Mouse (Mus musculus): ENCODE measurements at regions not wholly inside any gene's neighbourhood (a gene's known extent, or its start where the extent isn't known, plus 50 kb on each side); places are given as distances from the start of the nearest gene placed in this dataset.
A peak's percentile ranks its signal among the peaks of the same experiment; 100 is the strongest.

DNA sequence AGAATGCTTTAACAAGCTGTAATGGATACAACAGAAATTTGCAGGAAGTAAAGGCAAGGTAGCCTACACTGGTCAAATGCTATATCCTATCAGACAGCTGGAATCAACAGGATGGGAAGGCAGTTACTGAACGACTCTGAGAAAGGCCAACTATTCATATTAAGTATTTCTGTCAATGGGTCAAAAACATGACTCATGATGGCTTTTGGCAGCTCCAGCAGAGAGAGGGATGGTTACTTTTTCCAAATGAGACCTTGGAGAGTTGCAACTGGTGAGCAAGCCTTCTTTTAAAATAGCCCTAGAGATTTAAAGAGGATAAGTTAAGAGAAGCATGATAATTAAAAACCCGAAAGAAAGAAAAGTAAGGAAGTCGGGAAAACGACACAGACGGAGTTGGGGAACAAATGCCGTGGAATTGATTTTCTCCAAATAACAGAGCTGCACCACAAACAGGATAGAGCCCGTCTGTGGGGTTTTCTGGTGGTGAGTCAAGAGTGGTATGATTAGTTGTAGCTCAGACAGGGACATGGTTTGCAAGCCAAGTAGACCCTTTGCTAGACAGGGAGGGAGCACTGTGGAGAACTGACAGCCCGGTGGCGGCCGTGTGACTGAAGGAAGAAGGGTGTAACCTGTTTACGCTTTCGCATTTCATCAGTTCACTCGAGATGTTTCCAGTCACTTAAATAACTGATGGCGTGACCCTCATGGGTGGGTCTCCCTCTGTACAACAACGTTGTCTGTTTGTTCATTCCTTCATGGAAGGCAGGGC lies 3638.1 kb upstream of the Gm7489 start:
- DNase-seq (ENCODE audit: low spot score), result no peak

DNA sequence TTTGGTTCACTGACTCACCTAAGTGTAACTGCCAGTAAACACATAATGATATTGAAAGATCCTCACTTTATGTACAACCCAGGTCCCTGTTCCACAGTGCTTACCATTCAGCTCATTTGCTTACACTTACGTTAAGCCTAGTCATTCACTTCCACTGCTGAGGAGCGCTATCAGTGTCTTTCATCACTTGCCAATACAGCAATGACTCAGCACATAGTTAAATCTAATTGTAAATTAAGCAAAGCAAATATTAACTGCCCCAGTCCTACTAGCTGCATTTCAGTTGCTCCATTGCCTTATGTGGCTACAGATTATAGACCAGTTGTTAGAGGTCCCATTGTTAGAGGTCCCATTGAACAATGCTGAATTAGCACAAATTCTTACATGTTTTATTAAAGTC lies 3624.6 kb upstream of the Gm7489 start:
- no peak for DNase-seq (ENCODE audit: low spot score)

DNA sequence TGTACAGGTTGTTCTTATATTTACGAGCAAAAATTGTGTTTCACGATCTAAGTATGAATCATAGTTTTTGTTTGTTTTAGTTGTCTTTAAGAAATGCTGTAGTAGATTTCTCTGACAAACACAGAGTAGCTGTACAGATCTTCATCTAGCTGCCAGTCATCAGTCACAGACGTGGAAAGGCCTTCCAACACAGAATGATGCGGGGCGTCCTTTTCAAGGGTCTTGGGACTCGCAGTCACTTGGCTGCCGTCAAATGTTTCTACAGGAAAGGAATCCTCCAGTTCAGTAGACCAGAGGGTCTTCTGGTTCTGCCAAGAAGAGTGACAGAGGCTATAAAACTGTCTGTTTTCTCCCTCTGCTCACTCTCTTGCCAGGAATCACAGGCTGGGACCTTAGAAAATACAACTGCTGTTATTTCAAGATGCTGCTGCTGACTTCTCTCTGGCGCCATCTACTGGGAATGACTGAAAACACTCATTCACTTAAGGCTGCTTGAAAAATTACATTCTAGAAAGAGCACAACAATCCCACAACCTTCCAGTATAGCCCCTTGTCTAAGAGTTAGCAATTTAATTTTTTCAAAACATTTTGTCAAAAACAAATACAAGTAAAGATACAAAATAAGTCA lies 3623.3 kb upstream of the Gm7489 start:
- DNase-seq (ENCODE audit: low spot score), result peak; percentile 86

DNA sequence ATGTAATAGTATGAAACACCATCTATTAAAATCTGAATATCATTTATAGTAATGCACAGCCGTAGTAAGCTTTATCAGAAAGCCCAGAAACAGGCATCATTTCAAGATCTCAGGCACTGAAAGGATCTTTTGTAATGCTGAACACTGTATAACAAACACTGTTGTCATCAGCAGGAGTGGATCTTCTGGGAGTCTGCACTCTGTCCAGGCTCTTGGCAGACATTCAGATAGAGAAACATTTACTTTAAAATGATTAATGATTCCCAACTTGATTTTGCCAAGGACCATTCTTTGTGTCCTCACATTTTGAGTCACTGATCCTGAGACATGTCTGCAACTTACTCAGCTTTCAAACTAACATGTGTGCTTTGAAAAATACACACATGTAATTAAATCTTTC lies 3617.2 kb upstream of the Gm7489 start:
- no peak for DNase-seq (ENCODE audit: low spot score)

DNA sequence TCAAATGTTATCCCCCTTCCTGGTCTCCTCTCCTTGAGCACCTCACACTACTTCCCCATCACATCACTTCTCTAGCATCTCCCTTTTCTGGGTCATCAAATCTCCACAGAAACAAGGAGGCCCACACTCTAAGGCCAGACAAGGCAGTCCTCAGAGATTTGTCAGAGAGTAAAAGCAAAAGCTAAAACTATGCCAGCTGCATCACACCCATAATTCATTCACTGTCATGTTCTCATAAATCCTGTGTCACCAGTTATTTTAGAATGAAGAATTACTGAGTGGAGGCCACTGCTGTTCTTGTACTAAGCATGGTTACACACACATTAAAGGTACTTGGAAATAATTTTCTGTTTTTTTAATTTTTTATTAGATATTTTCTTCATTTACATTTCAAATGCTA lies 3613.1 kb upstream of the Gm7489 start:
- DNase-seq (ENCODE audit: low spot score), result no peak

DNA sequence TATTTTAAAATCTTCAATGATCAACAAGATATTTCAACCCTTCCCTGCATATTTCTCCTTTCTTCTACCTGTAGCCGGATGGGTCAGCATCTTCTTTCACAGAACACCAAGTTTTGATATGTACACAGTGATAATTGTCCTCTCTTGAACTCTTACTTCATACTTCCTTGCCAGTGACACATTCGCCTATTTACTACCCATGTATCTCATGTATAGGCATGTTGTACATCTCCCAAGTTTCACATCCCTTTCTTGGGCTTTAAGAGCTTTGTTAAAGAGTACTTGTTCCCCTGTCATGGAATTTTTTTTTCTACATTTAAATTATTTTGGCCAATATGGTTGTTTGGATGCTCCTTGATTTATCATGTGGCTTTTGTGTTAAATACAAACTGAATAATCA lies 3602.1 kb upstream of the Gm7489 start:
- DNase-seq (ENCODE audit: low spot score), result no peak

DNA sequence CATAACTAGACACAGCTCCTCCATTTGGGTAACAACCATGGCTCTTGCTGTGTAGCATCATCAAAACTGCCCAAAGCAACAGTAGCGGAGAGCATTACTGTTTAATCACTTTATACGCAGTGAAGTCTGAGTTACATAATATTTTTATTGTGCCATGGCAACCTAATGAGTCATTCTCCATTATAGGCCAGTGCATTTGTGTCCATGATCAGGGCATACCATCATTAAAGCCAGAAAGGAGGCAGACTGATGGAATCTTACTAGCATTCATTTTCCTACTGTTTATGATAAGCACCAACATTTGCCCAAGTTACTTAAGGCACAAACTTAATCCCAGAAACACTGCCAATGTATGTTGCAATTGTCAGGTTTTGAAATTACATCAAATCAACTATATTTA lies 3601.2 kb upstream of the Gm7489 start:
- DNase-seq (ENCODE audit: low spot score), result no peak

DNA sequence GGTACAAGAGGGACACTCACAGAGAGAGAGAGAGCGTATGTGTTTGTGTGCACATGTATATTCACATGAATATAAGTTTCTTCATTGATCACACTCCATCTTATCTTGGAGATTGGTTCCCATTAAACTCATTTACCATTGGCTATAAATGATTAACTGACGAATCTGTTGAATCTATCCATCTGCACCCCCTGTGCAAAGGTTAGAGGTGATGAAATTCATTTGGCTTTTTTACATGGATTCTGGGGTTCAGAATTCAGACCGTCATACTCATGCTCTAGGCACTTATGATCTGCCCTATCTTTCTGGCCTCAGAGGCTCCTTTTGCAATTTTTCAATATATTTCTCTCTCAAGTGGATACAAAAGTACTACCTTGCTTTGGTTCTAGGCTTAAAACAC lies 3582.9 kb upstream of the Gm7489 start:
- no peak for DNase-seq (ENCODE audit: low spot score)

DNA sequence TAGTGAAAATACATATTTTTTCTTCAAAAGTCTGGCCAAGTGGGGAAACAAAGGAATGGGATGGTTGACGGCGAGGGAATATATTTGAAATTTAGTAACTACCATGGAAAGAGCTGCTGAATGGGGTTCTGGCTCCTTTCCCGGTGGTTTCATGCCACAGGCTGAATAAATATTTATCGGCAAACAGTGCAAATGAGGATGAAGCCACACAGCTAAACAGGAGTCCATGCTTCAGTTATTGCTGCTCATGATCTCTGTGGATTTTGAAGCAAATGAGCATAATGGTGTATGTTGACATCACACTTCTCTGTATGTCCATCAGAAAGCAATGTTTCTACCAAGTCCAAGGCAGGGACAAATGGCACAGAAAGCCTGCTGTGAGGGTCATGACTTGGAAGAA lies 3580.6 kb upstream of the Gm7489 start:
- no peak for DNase-seq (ENCODE audit: low spot score)

DNA sequence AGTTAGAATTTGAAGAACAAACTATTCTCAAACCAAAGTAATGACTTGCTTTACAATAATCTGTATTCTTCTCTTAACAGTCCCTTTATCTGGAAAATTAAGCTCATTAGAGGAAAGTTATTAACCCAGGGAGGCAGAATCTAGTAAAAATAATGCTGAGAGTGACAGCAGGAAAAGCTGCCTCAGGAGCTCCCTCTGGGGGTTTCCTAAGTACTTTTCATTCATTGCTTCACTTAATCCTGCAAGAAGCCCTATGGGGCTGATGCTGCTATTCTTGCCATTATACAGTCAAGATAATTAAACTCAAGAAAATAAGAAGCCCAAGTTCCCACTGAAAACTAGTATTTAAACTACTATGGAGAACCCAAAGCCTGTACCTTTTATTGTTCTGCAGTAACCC lies 3563.9 kb upstream of the Gm7489 start:
- no peak for DNase-seq (ENCODE audit: low spot score)

DNA sequence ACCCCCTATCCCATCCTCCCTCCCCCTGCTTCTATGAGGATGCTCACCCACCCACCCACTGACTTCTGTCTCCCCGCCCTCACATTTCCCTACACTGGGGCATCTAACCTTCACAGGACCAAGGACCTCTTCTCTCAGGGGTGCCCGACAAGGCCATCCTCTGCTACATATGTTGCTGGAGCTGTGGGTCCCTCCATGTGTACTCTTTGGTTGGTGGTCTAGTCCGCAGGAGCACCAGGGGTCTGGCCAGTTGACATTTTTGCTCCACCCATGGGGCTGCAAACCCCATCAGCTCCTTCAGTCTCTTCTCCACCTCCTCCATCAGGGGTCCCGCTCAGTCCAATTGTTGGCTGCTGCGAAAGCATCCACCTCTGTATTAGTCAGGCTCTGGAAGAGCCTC lies 3539.2 kb upstream of the Gm7489 start:
- no peak for DNase-seq (ENCODE audit: low spot score)

DNA sequence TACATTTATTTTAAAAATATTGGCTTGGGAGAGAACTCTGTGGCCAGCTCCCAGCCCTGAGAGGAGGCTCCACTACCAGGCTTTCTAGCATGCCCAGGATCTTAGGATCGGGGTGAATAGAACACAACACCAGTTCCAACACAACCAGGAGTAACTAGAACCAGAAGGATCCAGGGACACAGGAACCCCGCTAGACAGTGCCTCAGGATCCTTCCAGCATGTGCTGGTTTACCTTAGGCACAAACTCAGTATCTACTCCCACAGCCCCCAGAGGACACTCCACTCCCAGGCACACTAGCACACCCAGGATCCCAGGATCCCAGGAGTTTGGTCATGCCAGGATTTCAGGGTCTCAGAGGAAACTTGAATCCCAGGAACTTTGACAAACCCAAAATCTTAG lies 3537.8 kb upstream of the Gm7489 start:
- no peak for DNase-seq (ENCODE audit: low spot score)

DNA sequence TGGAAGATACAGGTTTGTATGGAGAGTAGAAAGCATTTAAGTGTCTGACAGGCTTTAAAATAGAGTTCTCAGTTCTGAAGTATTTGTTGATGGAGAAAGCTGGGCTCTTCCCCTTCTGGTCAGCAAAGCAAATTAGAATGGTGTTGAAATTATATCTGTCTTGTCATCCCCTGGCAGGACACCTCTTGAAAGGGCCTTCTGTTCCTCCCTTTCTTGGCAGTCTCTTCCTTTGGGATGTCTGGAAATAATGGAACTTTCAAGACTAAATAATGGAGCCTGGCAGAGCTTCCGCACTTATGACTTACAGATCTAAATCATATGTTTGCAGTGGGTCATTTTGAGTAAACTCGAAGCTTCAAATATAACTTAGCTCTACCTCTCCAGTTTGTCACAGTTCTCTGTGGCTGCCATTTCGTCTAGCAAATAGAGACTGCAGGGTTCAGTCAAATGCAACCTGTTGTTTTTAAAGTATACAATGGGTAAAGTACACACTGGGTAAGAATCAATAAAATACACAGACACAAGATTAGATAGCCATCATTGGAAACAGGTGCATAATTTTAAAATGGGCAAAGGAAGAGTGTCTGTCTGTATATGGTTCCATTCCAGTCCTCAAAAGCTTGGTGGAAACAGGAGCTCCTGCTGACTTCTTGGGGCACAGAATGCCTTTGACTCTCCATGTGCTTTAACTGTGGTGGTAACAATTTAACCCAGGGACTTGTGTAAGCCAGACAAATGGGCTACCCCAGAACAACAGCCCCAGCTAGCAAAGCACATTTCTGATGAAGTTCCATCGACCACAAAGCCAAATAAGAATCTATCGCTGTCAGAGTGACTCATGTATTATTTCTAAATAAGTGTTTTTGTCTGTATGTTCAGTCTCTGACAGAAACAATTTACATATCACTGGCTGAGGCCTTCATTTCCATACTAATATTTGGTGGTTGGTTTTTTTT lies 3524.4 kb upstream of the Gm7489 start:
- no peak for DNase-seq (ENCODE audit: low spot score)

DNA sequence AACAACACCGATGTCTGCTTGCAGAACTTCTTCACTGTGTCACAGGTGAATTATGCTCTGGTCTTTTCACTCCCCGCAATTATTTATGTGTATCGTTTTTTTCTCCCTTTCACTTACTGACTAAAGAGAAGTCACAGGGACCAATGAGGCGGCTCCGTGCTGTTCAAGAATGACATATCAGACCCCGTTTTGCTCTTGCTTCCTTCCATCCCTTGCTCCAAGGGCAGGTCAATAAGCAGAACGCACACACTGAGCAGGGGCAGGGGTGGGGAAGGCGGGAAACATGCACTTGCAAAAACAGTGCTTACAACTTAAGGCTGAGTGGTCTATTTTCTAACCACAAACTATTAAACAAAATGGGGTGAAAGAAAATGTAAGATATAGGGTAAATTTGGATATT lies 3523.4 kb upstream of the Gm7489 start:
- DNase-seq (ENCODE audit: low spot score), result no peak

DNA sequence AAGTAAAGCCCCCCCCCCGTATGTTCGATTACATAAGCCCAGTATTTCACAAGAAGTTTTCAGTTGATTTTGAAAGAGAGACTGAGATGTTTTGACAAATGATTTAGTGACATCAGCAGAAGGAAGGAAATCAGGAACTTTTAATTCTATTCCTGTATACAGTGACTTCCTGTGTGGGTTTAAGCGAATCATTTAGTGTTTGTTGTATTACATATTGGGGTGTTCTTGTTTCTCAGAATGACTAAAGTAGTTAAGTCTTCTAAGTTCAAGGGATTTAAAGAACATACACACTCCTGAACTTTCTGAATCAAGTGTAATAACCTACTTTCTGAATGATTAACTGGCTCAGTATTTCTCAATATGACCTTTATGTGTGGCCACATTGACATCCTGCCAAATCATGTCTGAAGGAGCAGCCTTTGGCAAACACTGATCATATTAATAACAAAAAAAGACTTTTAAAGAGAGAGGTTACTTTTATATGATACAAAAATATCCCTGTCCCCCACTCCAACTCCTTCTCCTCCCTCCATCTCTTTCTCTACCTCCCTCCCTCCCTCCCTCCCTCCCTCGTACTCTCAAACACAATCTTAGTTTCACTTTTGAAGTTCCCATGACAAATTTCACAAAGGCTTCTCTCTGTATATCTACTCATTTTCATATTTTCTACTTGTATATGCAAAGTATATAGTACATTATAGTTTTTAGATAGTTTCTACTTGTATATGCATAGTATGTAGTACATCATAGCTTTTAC lies 3522.8 kb upstream of the Gm7489 start:
- no peak for DNase-seq (ENCODE audit: low spot score)

DNA sequence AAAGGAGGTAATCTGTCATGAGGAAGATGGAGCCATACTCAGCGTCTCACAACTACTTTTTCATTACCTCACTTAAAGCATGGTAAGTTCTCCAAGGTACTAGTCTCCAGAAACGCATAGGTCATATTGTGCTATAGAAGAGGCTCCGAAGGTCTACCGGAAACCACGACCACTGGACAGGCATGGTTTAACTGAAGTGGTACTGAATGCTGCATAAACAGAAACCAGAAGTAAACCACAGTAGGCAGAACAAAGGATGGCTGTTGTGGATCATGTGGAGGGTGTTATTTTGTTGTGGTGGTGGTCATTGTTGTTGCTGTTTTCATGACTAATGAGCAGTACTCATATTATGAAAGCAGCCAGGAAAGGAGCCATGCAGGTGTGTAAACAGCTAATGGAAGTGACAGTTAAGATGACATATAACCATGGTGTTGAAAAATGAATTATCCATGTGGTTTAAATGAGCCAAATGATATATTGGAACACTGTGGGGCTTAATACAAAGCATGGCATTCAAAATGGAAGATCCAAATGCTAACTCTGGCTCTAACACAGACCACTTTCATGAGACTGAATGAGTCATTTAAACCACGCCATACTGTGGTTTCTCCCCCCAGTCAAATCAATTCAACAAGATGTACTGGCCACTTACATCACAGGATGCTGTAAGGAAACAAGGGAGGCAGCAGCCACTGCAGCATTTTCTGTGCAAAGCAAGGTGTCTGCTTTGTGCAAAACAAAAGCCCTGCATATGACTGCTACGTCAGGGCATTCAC lies 3484.5 kb upstream of the Gm7489 start:
- DNase-seq (ENCODE audit: low spot score), result no peak

DNA sequence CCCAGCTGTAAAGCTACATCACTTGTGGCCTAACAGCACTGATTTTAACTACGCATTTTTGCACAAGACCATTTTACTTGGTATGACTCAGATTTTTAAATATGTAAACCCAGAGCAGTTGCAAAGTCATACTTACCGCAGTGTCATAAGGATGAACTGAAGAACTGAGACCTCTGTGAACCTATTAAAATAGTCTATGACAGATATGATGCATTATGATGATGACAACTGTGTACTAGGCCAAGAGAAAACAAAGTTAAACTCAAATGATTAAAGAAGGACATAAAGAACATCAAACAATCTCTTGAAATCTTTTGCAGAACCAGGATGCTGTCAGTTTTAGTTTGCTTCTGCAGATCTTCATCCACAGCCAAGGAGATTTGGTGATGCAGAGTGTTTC lies 3483.3 kb upstream of the Gm7489 start:
- DNase-seq (ENCODE audit: low spot score), result no peak

DNA sequence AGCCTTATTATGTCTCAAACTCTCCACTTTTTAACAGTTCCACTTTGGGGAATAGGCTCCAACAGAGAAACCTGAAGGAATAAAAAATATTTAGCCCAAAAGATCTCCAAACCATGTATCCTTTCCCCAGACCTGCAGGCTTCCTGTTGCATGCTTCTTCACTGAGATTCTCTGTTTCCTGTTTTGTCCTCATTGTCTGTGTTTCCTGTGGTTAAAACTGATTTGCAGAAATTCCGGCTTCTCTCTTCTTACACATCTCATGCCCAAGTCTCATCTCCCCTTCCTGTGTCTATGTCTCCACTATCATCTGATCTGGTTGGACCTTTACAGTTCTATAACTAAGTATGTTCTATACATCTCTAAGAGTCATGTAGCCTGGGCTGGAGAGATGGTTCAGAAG lies 3482.2 kb upstream of the Gm7489 start:
- DNase-seq (ENCODE audit: low spot score), result no peak

DNA sequence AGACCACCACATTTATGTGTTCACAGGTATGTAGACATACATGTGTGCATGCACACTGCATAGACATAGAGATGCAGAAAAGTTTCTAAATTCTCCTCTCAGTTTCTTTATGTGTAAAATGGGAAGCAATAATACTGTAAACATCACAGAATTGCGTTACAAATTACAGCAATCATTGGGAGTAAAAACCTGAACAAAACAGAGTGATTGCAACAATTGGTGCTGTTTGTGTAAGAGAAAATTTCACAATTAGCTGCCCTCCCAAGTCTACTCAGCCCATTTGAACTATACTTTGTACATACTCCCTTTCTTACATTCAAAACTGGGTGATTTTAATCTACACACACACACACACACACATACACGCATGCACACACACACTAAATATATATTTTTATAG lies 3480.8 kb upstream of the Gm7489 start:
- DNase-seq (ENCODE audit: low spot score), result no peak

DNA sequence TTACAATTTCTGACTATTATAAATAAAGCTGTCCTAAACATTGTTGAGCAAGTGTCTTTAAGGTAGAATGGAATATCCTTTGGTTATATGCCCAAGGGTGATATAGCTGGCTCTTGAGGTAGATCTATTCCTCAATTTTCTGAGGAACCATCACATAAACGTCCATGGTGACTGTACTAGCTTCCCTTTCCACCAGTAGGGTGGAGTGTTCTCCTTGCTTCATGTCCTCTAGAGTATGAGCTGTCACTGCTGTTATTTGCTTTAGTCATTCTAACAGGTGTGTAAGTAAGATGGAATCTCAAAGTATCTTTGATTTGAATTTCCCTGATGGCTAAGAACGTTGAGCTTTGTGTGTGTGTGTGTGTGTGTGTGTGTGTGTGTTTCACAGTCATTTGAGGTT lies 3475.7 kb upstream of the Gm7489 start:
- DNase-seq (ENCODE audit: low spot score), result no peak

DNA sequence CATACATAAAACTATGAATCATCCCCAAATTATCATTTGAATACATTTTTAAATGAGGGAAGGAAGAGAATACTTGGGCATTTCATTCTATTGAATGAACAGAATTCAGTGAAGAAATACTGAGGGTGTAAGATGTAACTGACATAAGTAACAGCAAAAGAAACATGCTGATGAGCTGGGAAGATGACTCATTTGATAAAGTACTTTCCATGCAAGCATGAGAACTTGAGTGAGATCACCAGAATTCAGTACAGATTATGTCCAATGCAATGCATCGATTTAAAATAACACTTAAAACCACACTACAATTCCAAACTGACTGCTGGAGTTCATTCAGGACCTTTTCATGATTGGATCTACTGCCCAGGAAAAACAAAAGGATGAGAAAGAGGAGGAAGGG lies 3467.1 kb upstream of the Gm7489 start:
- DNase-seq (ENCODE audit: low spot score), result no peak

Data from embryo, embryonic 10 days (tissue).